Mouse (Mus musculus) G1E (cell line): ENCODE results near the gene Rnf126.

Source experiments
- CTCF ChIP-seq: IDR thresholded peaks from 2 replicates; pipeline ENCODE4 v1.5.1; 2012; ENCODE audit warnings: low read depth, low read length, inconsistent platforms, mixed read lengths
- GATA1 ChIP-seq: IDR thresholded peaks from 2 replicates; pipeline ENCODE4 v1.6.1; 2012; ENCODE audit warnings: borderline replicate concordance, low read length, inconsistent platforms, mixed read lengths

DNA sequence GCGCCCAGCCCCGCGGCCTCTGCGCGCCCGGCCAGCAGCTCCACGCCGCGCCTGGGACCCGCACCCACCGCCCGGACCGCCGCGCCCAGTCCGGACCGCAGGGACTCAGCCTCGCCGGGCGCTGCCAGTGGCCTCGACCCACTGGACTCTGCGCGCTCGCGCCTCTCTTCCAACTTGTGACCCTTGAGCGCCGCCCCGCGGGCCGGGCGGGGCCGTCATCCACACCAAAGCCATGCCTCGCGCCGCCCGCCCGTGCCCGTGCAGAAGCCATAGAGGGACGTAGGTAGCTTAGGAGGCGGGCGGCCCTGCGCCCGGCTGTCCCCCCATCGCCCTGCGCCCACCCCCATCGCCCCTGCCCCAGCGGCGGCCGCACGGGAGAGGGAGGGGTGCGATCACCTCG is 31.4 kb downstream of the Rnf126 start:
- no peak for TF ChIP-seq CTCF
- no peak for TF ChIP-seq GATA1
